Mouse (Mus musculus) forebrain, embryonic 16.5 days (tissue): ENCODE results near the gene Coq5. TPM values are rescaled to one million over a fixed set of nuclear protein-coding genes. Genes with fewer than 3 reads are reported as not detected.

ENCODE experiments used
- ATAC-seq: fragments of 200-750 bp; cut with Nextera tagmentation; 2 replicates; pipeline ENCODE4 v1.8.0; 2017; ENCODE audit warnings: mild to moderate bottlenecking, moderate library complexity
- H3K27ac ChIP-seq: fragments of 300-500 bp; sonication (generic); 2 replicates; pipeline ENCODE4 v1.5.1; 2014; ENCODE audit warnings: low read length, control low read depth
- H3K27me3 ChIP-seq: fragments of 300-500 bp; sonication (generic); replicated peaks from 2 replicates; pipeline ENCODE4 v1.6.1; 2014; ENCODE audit warnings: low read length; ENCODE audit not compliant: control insufficient read depth, insufficient read depth
- H3K36me3 ChIP-seq: fragments of 300-500 bp; sonication (generic); 2 replicates; pipeline ENCODE4 v1.6.1; 2014; ENCODE audit not compliant: control insufficient read depth, insufficient read depth
- H3K4me1 ChIP-seq: fragments of 300-500 bp; sonication (generic); replicated peaks from 2 replicates; pipeline ENCODE4 v1.6.1; 2014; ENCODE audit warnings: low read length; ENCODE audit not compliant: control insufficient read depth, insufficient read depth
- H3K4me2 ChIP-seq: fragments of 300-500 bp; sonication (generic); 2 replicates; pipeline ENCODE4 v1.6.1; 2014; ENCODE audit warnings: mild to moderate bottlenecking, low read length, control low read depth
- H3K4me3 ChIP-seq: fragments of 300-500 bp; sonication (generic); replicated peaks from 2 replicates; pipeline ENCODE4 v1.5.1; 2014; ENCODE audit warnings: mild to moderate bottlenecking, low read length, control low read depth
- H3K9ac ChIP-seq: fragments of 300-500 bp; sonication (generic); replicated peaks from 2 replicates; pipeline ENCODE4 v1.6.1; 2014; ENCODE audit warnings: low read depth, low read length, control low read depth
- H3K9me3 ChIP-seq: fragments of 300-500 bp; sonication (generic); 2 replicates; pipeline ENCODE4 v1.6.1; 2016; ENCODE audit warnings: low read length; ENCODE audit not compliant: control insufficient read depth
- WGBS: fragments of 180-500 bp; shearing (Covaris S2); extraction: QIAGEN DNeasy Blood & Tissue Kit; methylation state at CpG from one replicate; pipeline ENCODE4 v1.1.7; 2014; 5-methylcytosine and 5-hydroxymethylcytosine counted together
- polyA plus RNA-seq: library from polyadenylated mRNA; unstranded; fragments of >200 nt; fragmentation: Nextera tagmentation; extraction: Ambion mirVana; gene quantifications from 2 replicates; pipeline ENCODE4 v1.2.1, GENCODE M21; 2015

Gene Coq5
- polyA plus RNA-seq, 1 experiment from 2014 or later, result 64.3 TPM

- ATAC-seq, result peak; percentile 82
- H3K27ac ChIP-seq, result peak overlapping the region; percentile 47; the same call in 1 of the 2 replicates
Observed at GRCm38 (mm10) chr5:115237803-115238728, 41.4 kb upstream of the Coq5 start.

DNA sequence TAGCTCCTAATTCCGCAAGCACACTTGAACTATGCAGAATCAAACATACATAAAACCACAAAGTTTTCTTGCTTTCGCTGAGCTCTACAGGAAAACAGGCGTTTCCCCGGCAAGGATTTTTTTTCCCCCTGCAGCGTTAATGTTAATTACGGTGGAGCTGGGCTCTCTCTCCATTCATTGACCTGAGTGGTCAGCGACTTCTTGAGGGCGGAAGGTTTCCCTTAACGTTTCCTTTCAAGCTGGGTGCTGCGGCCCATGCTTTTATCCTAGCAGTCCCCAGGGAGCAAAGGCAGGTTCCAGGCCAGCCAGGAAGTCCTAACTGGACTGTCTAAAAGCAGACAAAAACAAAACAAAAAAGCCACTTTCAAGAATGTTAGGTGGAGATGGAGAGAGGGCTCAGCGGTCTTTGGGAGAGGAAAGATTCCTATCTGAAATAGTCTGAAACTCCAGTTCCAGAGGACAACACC lies 40.7 kb upstream of the Coq5 start:
- ATAC-seq, result no peak
- peak overlapping the region; percentile 93 for H3K4me2 ChIP-seq
- H3K36me3 ChIP-seq, result peaks cover 36% of the 10 kb centered on the region
- H3K4me1 ChIP-seq, result peaks cover 23% of the 10 kb centered on the region
- H3K4me3 ChIP-seq, result peak overlapping the region; percentile 86
- H3K9ac ChIP-seq, result no peak overlapping the region
- H3K27me3 ChIP-seq, result no peaks in the 10 kb centered on the region; the same call in 1 of the 2 replicates
- WGBS, result 5% methylated on average over 11 of the region's 11 CpGs
- no peak overlapping the region for H3K27ac ChIP-seq
- no peaks in the 10 kb centered on the region for H3K9me3 ChIP-seq

More at GRCm38 (mm10) chr5:115237803-115238728, 41.4 kb upstream of the Coq5 start:
- H3K4me3 ChIP-seq, result peak overlapping the region; percentile 86
- H3K27me3 ChIP-seq, result no peaks in the 10 kb centered on the region; the same call in 1 of the 2 replicates
- H3K9me3 ChIP-seq, result no peaks in the 10 kb centered on the region
- peak overlapping the region; percentile 86 for H3K9ac ChIP-seq
- H3K4me1 ChIP-seq, result peaks cover 23% of the 10 kb centered on the region
- H3K36me3 ChIP-seq, result peaks cover 29% of the 10 kb centered on the region
- WGBS, result under 1% methylated on average over 88 of the region's 88 CpGs
- peak overlapping the region; percentile 93 for H3K4me2 ChIP-seq

DNA sequence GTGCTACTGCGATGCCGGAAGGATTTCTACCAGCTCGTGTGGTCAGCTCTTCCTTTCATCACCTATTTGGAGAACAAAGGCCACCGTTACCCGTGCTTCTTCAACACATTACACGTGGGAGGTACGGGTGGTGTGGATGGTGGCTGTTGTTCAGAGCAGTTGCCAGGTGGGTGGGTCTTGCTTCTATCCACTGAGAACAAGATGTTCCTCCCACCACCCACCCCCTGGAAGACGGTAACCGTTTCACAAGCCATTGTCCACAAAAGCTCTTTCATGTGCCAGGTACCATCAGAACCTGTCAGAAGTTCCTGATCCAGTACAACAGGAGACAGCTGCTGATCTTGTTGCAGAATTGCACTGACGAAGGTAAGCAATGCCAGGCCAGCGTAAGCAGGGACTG lies 39.3 kb upstream of the Coq5 start:
- H3K4me1 ChIP-seq, result peaks cover 18% of the 10 kb centered on the region
- H3K36me3 ChIP-seq, result peaks cover 50% of the 10 kb centered on the region
- H3K27me3 ChIP-seq, result no peaks in the 10 kb centered on the region
- no peak for ATAC-seq
- H3K27ac ChIP-seq, result no peak overlapping the region
- H3K4me2 ChIP-seq, result no peak overlapping the region
- no peak overlapping the region for H3K4me3 ChIP-seq
- 85% methylated on average over 11 of the region's 11 CpGs for WGBS
- H3K9me3 ChIP-seq, result no peaks in the 10 kb centered on the region
- no peak overlapping the region for H3K9ac ChIP-seq

- Histone ChIP-seq H3K27ac (no peak overlapping the region), H3K9ac (no peak overlapping the region), H3K4me1 (no peaks in the 10 kb centered on the region), H3K36me3 (peaks cover 47% of the 10 kb centered on the region), H3K9me3 (no peaks in the 10 kb centered on the region), H3K4me3 (no peak overlapping the region), H3K4me2 (no peak overlapping the region), H3K27me3 (no peaks in the 10 kb centered on the region)
- ATAC-seq, result no peak
- 76% methylated on average over 1 of the region's 1 CpGs for WGBS
Observed at GRCm38 (mm10) chr5:115255472-115255871, 24.0 kb upstream of the Coq5 start.

- Histone ChIP-seq H3K4me1 (no peaks in the 10 kb centered on the region), H3K27me3 (no peaks in the 10 kb centered on the region), H3K36me3 (peaks cover 35% of the 10 kb centered on the region), H3K9ac (no peak overlapping the region), H3K4me2 (no peak overlapping the region), H3K27ac (no peak overlapping the region), H3K4me3 (no peak overlapping the region), H3K9me3 (no peaks in the 10 kb centered on the region)
- ATAC-seq, result no peak
- 92% methylated on average over 10 of the region's 10 CpGs for WGBS
Observed at GRCm38 (mm10) chr5:115256909-115257546, 22.4 kb upstream of the Coq5 start.

DNA sequence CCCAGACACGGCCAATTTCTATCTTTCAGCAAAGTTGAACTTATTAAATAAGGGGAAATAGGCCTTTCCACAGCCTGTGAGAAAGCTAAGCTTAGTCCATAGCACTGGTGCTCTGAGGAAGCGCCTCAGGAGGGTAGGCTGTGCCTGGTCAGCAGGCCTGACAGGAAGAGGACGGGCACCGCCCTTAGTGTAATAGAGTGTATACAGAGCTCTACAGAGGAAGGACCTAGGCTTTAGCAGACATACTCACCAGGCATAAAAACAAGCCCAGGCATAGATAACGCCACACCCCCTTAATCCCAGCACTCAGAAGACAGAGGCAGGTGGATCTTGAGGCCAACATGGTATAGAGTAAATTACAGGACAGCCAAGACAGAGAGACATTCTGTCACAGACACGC lies 19.1 kb upstream of the Coq5 start:
- WGBS, result 95% methylated on average over 6 of the region's 6 CpGs
- no peak overlapping the region for H3K9ac ChIP-seq
- no peak for ATAC-seq
- peaks cover 32% of the 10 kb centered on the region for H3K36me3 ChIP-seq
- no peaks in the 10 kb centered on the region for H3K9me3 ChIP-seq
- H3K27ac ChIP-seq, result no peak overlapping the region
- H3K4me2 ChIP-seq, result no peak overlapping the region
- no peaks in the 10 kb centered on the region for H3K27me3 ChIP-seq
- no peak overlapping the region for H3K4me3 ChIP-seq
- H3K4me1 ChIP-seq, result no peaks in the 10 kb centered on the region

DNA sequence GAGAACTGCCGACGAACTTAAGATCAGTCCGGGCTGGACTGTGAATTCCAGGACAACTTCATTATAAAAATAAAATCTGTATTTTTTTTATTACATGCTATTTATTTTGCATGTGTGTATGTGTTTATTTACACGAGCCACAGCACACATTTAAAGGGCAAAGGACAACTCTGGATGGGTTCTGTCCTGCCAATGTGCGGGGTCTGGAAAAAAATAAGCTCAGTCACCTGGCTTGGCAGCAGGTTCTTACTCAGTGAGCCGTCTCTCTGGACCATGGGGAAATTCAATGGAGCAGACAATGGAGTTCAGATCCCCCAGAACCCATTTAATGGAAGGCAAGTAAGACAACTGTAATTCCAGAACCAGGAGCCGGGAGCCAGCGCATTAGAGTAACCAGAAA lies 18.3 kb upstream of the Coq5 start:
- H3K36me3 ChIP-seq, result peaks cover 24% of the 10 kb centered on the region
- H3K27me3 ChIP-seq, result no peaks in the 10 kb centered on the region
- no peak for ATAC-seq
- H3K4me2 ChIP-seq, result no peak overlapping the region
- H3K27ac ChIP-seq, result no peak overlapping the region
- H3K9me3 ChIP-seq, result no peaks in the 10 kb centered on the region
- H3K4me1 ChIP-seq, result no peaks in the 10 kb centered on the region
- no peak overlapping the region for H3K4me3 ChIP-seq
- 87% methylated on average over 8 of the region's 8 CpGs for whole genome bisulfite sequencing
- H3K9ac ChIP-seq, result no peak overlapping the region

DNA sequence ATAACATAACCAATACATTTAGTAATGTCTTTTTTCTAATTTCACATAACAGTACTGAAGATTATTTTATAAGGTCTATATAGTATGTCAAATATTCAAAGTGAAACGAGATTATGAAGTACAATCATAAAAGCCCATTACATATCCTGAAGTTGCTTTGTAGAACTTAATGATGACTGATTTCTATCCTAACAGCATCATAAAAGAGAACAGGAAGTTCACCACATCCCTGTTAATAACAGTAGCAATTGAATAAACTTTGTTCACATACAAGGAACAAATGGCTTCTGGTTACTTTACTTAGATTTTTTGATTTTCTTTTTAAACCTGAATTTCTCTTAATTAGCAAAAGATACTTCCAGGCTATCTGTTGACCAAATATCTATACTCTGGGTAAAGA lies 17.6 kb upstream of the Coq5 start:
- H3K27me3 ChIP-seq, result no peaks in the 10 kb centered on the region
- no peak overlapping the region for H3K9ac ChIP-seq
- no peak overlapping the region for H3K27ac ChIP-seq
- H3K4me2 ChIP-seq, result no peak overlapping the region
- WGBS, result 92% methylated on average over 1 of the region's 1 CpGs
- H3K9me3 ChIP-seq, result no peaks in the 10 kb centered on the region
- ATAC-seq, result no peak
- H3K4me1 ChIP-seq, result no peaks in the 10 kb centered on the region
- H3K36me3 ChIP-seq, result peaks cover 17% of the 10 kb centered on the region
- no peak overlapping the region for H3K4me3 ChIP-seq

DNA sequence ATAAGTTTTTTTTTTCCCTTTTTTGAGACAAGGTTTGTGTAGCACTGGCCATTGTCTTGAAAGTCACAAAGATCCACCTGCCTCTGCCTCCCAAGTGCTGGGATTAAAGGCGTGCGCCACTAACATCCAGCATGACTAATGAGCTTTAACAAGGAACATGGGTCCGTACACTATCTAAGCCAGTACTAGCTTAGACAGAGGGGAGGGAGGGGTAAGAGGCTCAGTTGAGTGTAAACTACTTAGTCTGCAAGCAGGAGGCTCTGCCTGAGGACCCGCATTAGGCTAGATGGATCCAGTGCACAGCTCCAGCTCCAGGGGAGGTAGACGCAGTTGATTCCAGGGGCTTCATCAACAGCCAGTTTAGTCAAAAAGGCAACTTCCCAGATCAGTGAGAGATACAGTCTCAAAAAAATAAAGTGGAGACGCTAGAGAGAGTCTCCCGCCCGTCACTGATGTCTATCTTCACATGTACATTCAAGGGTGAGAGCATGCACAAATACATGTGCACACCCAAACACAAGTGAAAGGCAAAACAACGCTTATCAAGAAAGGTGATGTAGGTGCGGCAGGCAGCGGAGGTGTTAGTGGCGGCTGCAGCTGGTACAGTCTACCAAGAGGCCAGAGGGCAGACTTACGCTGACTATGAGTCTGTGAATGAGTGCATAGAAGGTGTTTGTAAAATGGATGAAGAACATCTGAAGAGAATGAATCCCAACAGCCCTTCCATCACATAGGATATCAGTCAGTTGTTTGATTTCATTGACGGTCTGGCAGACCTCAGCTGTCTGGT lies 16.8 kb upstream of the Coq5 start:
- Histone ChIP-seq H3K36me3 (peaks cover 13% of the 10 kb centered on the region), H3K9me3 (no peaks in the 10 kb centered on the region), H3K27ac (no peak overlapping the region), H3K4me1 (0 out of 2 replicates have a peak, but pooled peaks cover 3% of the 10 kb centered on the region), H3K27me3 (no peaks in the 10 kb centered on the region), H3K4me2 (no peak overlapping the region), H3K9ac (no peak overlapping the region), H3K4me3 (no peak overlapping the region)
- ATAC-seq, result no peak
- WGBS, result 89% methylated on average over 14 of the region's 14 CpGs
